Mouse (Mus musculus) ES-Bruce4 (cell line): Measurements from ENCODE around the gene Ugt1a5.

Source experiments
- CTCF ChIP-seq: IDR thresholded peaks from one replicate; pipeline ENCODE4 v1.8.1; 2011; ENCODE audit warnings: low read depth, low read length
- EP300 ChIP-seq: IDR thresholded peaks from 2 replicates; pipeline ENCODE4 v1.6.1; 2011; ENCODE audit warnings: low read depth, low read length; ENCODE audit not compliant: insufficient read depth
- POLR2A ChIP-seq: IDR thresholded peaks from one replicate; pipeline ENCODE4 v1.8.1; 2011; ENCODE audit warnings: low read length; ENCODE audit not compliant: insufficient read depth

GRCm38 (mm10) chr1:88228121-88228520 lies 62.3 kb downstream of the Ugt1a5 start:
- no peak for TF ChIP-seq CTCF
- TF ChIP-seq POLR2A, result no peak
- TF ChIP-seq EP300, result no peak
